ENCODE assay signal across 8 mouse cellular contexts in the genomic region with DNA sequence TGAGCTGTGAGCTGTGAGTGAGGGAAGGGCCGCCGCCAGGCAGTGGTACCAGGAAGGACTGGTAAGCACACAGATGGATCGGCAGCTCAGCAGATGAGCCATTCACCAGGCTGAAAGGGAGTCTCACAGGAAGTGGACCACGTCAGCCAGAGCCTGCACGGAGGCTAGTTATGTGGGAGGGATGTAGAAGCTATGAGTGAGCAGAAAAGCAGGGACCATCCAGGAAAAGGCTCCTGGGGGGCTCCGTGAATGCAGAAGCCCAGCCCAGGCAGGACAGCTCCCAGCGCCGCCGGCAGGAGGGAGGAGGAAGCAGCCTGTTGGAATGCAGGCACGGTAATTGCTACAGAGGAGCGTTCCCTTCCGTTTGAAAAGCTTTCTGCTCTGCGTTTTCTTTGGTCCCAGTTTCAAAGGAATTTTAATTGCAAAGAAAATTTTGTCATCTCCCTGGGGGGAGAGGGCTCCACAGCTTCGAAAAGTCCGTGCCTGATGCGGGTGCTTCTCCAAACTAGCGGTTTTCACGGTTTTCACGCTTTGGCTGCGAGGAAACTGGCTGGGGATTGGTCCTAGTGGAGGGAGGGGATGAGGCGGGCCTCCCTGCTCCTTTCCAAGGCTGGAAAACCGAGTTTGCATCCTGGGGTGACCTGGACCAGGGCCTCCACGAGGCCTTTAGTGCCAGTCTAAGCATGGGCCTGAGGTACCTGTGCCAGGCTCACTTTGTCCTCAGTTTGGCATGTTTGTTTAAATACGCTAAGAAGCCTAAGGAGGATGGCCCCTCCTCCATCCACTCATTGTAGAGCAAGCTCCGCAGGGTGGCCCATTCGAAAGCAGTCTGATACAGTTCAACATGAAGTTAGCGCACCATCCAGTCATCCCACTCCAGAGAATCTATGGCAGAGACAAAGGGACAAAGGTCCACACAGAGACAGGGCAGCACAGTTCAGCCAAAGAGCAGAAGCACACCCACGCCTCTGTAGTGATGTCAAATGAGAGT. TPM values are rescaled to one million over a fixed set of nuclear protein-coding genes. Genes with fewer than 3 reads are reported as not detected.
DNase-seq lines count a peak whose midpoint lies in the region; ATAC-seq and TF ChIP-seq lines count a peak whose summit lies in the region.

No protein-coding gene starts in this region.

- H3K9me3 ChIP-seq in kidney, embryonic 14.5 days (ENCODE audit: control insufficient read depth, low read length), result no peaks in the 10 kb centered on the region
- no peaks in the 10 kb centered on the region for H3K9me3 ChIP-seq in midbrain, embryonic 16.5 days (replicated peaks; ENCODE audit: control insufficient read depth, low read length, poor library complexity, severe bottlenecking)

- H3K27ac ChIP-seq in kidney, embryonic 14.5 days (ENCODE audit: low read depth, low read length), result no peak overlapping the region
- H3K27ac ChIP-seq in midbrain, embryonic 16.5 days (ENCODE audit: low read length), result peak overlapping the region; percentile 69

- peaks cover 5% of the 10 kb centered on the region; the same call in 1 of the 2 replicates for H3K4me1 ChIP-seq in kidney, embryonic 14.5 days (ENCODE audit: control insufficient read depth, insufficient read depth, low read length)
- H3K4me1 ChIP-seq in midbrain, embryonic 16.5 days (ENCODE audit: control insufficient read depth, insufficient read depth, low read length), result peaks cover 27% of the 10 kb centered on the region

- H3K27me3 ChIP-seq in kidney, embryonic 14.5 days (ENCODE audit: control insufficient read depth, insufficient read depth, low read length), result peaks cover 53% of the 10 kb centered on the region
- no peaks in the 10 kb centered on the region for H3K27me3 ChIP-seq in midbrain, embryonic 16.5 days (ENCODE audit: control insufficient read depth, insufficient read depth, low read depth, low read length)

- H3K4me2 ChIP-seq in kidney, embryonic 14.5 days (replicated peaks; ENCODE audit: low read depth, low read length), result peak overlapping the region; percentile 38
- peak overlapping the region; percentile 52 for H3K4me2 ChIP-seq in midbrain, embryonic 16.5 days (ENCODE audit: low read length)

- no peak for TF ChIP-seq POLR2A in brain, embryonic 14.5 days (IDR thresholded peaks at IDR 0.05; ENCODE audit: borderline replicate concordance, extremely low read depth, insufficient read depth, insufficient read length, poor library complexity, severe bottlenecking)

- peak overlapping the region; percentile 13; the same call in 1 of the 2 replicates for H3K9ac ChIP-seq in kidney, embryonic 14.5 days (ENCODE audit: low read depth, low read length)
- peak overlapping the region; percentile 27 for H3K9ac ChIP-seq in midbrain, embryonic 16.5 days (ENCODE audit: low read depth, low read length)

- DNase-seq in kidney, postnatal 36 days, result no peak
- DNase-seq in brain, embryonic 14.5 days (ENCODE audit: low read depth), result peak; percentile 78
- peak; percentile 35 to 59 for DNase-seq in layer of hippocampus, postnatal 25 days (ENCODE audit: extremely low spot score in 1 of 2, low spot score in 1 of 2)
- no peak for DNase-seq in gastrocnemius, postnatal 36 days

- ATAC-seq in kidney, embryonic 14.5 days (ENCODE audit: low FRiP score, low TSS enrichment), result peak; percentile 33; the same call in 1 of the 2 replicates
- ATAC-seq in frontal cortex, adult (ENCODE audit: low TSS enrichment), result peak; percentile 90
- ATAC-seq in midbrain, embryonic 16.5 days, result peak; percentile 58
- ATAC-seq in CD4-positive, CD25-positive, alpha-beta regulatory T cell, adult 4 months, result no peak

- 5% methylated on average over 28 of the region's 28 CpGs for WGBS in kidney, embryonic 14.5 days
- 4% methylated on average over 28 of the region's 28 CpGs for WGBS in midbrain, embryonic 16.5 days

- no peaks in the 10 kb centered on the region for H3K36me3 ChIP-seq in kidney, embryonic 14.5 days (ENCODE audit: control insufficient read depth, insufficient read depth, low read length)
- H3K36me3 ChIP-seq in midbrain, embryonic 16.5 days (ENCODE audit: control insufficient read depth, insufficient read depth, low read length), result no peaks in the 10 kb centered on the region

- intact Hi-C loops in gastrocnemius, postnatal 36 days (cut with DNase I), result no loop called here

- peak; percentile 8; the same call in 1 of the 2 replicates for TF ChIP-seq CTCF in brain, embryonic 14.5 days (IDR thresholded peaks at IDR 0.05; ENCODE audit: borderline replicate concordance, extremely low read depth, insufficient read depth, insufficient read length)

- H3K4me3 ChIP-seq in kidney, embryonic 14.5 days (ENCODE audit: low read length), result peak overlapping the region; percentile 21; the same call in 1 of the 2 replicates
- peak overlapping the region; percentile 21 for H3K4me3 ChIP-seq in midbrain, embryonic 16.5 days (ENCODE audit: low read depth, low read length)

RNA-seq across cellular contexts. Expression of a gene that starts 32.6 kb away (rescaled TPM):
- polyA plus RNA-seq in kidney, embryonic 14.5 days (2014; fragmentation: Nextera tagmentation; extraction: Ambion mirVana), result 0.74 and 1.2 TPM in 2 replicates
- polyA plus RNA-seq in brain, embryonic 14.5 days (2012; rRNA removed), result 14.7 and 25.7 TPM in 2 replicates
- 10 to 100 TPM; 12.9 to 13.0 TPM for total RNA-seq in layer of hippocampus, postnatal 25 days (2021)
- 13.9 and 15.4 TPM in 2 replicates for polyA plus RNA-seq in midbrain, embryonic 16.5 days (2015; fragmentation: Nextera tagmentation; extraction: Ambion mirVana)
- polyA plus RNA-seq in CD4-positive, CD25-positive, alpha-beta regulatory T cell, adult 4 months (2017; shearing (Covaris generic)), result not detected
- total RNA-seq in gastrocnemius, postnatal 36 days (2021), result under 1 TPM; 0.10 to 0.20 TPM

Comparison
In these comparisons a context has a peak if more than half of its experiments do, and no peak if none do; other contexts are left out.
1. DNase-seq: peak in brain, embryonic 14.5 days (single experiment) and layer of hippocampus, postnatal 25 days (2 of 2); none in kidney, postnatal 36 days (0 of 2) and gastrocnemius, postnatal 36 days (0 of 2).